9 mouse cellular contexts compared by ENCODE assay signal in genomic region chr14:54443196-54443595, GRCm38 (mm10). TPM values are rescaled to one million over a fixed set of nuclear protein-coding genes. Genes with fewer than 3 reads are reported as not detected.
DNase-seq lines count a peak whose midpoint lies in the region; ATAC-seq and TF ChIP-seq lines count a peak whose summit lies in the region.
"Had no signal": no experiment of that assay in that cellular context is flagged by ENCODE, and none has a peak within 500 bp of the region (broad histone marks: within the 10 kb centered on the region; RNA-seq: fewer than 3 reads in every experiment).

No protein-coding gene starts in this region.

- H3K27ac ChIP-seq in intestine, embryonic 14.5 days (ENCODE audit: low read depth): peak overlapping the region; percentile 76
- no peak overlapping the region; the same call in 1 of the 2 replicates for H3K27ac ChIP-seq in intestine, postnatal 0 days (ENCODE audit: low read depth, low read length)
- H3K27ac ChIP-seq in embryonic facial prominence, embryonic 11.5 days (replicated peaks; ENCODE audit: low read depth, low read length): peak overlapping the region; percentile 69
- H3K27ac ChIP-seq in heart, embryonic 12.5 days (ENCODE audit: poor library complexity, severe bottlenecking): peak overlapping the region; percentile 56

- no peak overlapping the region for H3K4me3 ChIP-seq in intestine, embryonic 14.5 days (ENCODE audit: low read depth, low read length)
- no peak overlapping the region for H3K4me3 ChIP-seq in intestine, postnatal 0 days (ENCODE audit: low read depth, low read length)
- no peak overlapping the region for H3K4me3 ChIP-seq in embryonic facial prominence, embryonic 11.5 days (ENCODE audit: low read depth, low read length)
- H3K4me3 ChIP-seq in heart, embryonic 12.5 days: no peak overlapping the region

- no peaks in the 10 kb centered on the region for H3K9me3 ChIP-seq in intestine, embryonic 14.5 days (ENCODE audit: control insufficient read depth, low read length)
- no peaks in the 10 kb centered on the region for H3K9me3 ChIP-seq in intestine, postnatal 0 days (ENCODE audit: control insufficient read depth)
- no peaks in the 10 kb centered on the region for H3K9me3 ChIP-seq in embryonic facial prominence, embryonic 11.5 days (replicated peaks; ENCODE audit: control insufficient read depth, low read length)
- H3K9me3 ChIP-seq in heart, embryonic 12.5 days (replicated peaks): no peaks in the 10 kb centered on the region

- H3K36me3 ChIP-seq in intestine, embryonic 14.5 days (ENCODE audit: control insufficient read depth, insufficient read depth, low read length): peaks cover 43% of the 10 kb centered on the region
- H3K36me3 ChIP-seq in intestine, postnatal 0 days (ENCODE audit: control insufficient read depth, insufficient read depth): peaks cover 36% of the 10 kb centered on the region
- H3K36me3 ChIP-seq in embryonic facial prominence, embryonic 11.5 days (replicated peaks; ENCODE audit: control insufficient read depth, insufficient read depth, low read depth, low read length): peaks cover 5% of the 10 kb centered on the region
- peaks cover 36% of the 10 kb centered on the region for H3K36me3 ChIP-seq in heart, embryonic 12.5 days

- no peak for DNase-seq in intestine, embryonic 14.5 days (ENCODE audit: low spot score)
- DNase-seq in embryonic facial prominence, embryonic 11.5 days (ENCODE audit: low spot score): peak; percentile 76
- peak; percentile 48 for DNase-seq in liver
- peak; percentile 75 to 78 for DNase-seq in urinary bladder, postnatal 4 days (ENCODE audit: low spot score in 2 of 2)
- DNase-seq in thymus, postnatal 25 days: no peak

- peaks cover 12% of the 10 kb centered on the region; the same call in 1 of the 2 replicates for H3K4me1 ChIP-seq in intestine, embryonic 14.5 days (replicated peaks; ENCODE audit: control insufficient read depth, insufficient read depth, low read length)
- no peaks in the 10 kb centered on the region for H3K4me1 ChIP-seq in intestine, postnatal 0 days (replicated peaks; ENCODE audit: control insufficient read depth, insufficient read depth, low read length)
- H3K4me1 ChIP-seq in embryonic facial prominence, embryonic 11.5 days (ENCODE audit: control insufficient read depth, insufficient read depth, low read length): peaks cover 3% of the 10 kb centered on the region; the same call in 1 of the 2 replicates
- H3K4me1 ChIP-seq in heart, embryonic 12.5 days (replicated peaks): peaks cover 23% of the 10 kb centered on the region

- no peak overlapping the region for H3K4me2 ChIP-seq in intestine, embryonic 14.5 days (ENCODE audit: low read length)
- H3K4me2 ChIP-seq in intestine, postnatal 0 days (replicated peaks; ENCODE audit: low read depth): no peak overlapping the region
- 0 out of 2 replicates have a peak overlapping the region, but pooled peaks have one; percentile 5 for H3K4me2 ChIP-seq in embryonic facial prominence, embryonic 11.5 days (ENCODE audit: low read depth, low read length)
- no peak overlapping the region for H3K4me2 ChIP-seq in heart, embryonic 12.5 days

- peak; percentile 74 for ATAC-seq in intestine, embryonic 14.5 days (replicated peaks; ENCODE audit: low FRiP score, low TSS enrichment, low read depth)
- ATAC-seq in intestine, postnatal 0 days: no peak
- peak; percentile 69 for ATAC-seq in embryonic facial prominence, embryonic 11.5 days (replicated peaks; ENCODE audit: insufficient number of reproducible peaks, low FRiP score, low TSS enrichment, low read depth)
- peak; percentile 69 for ATAC-seq in heart, embryonic 12.5 days (ENCODE audit: insufficient number of reproducible peaks, low FRiP score)
- ATAC-seq in frontal cortex, adult (ENCODE audit: low TSS enrichment): no peak

- 13% methylated on average over 3 of the region's 3 CpGs for WGBS in intestine, embryonic 14.5 days
- WGBS in intestine, postnatal 0 days: 43% methylated on average over 3 of the region's 3 CpGs
- 7% methylated on average over 3 of the region's 3 CpGs for WGBS in embryonic facial prominence, embryonic 11.5 days
- 26% methylated on average over 3 of the region's 3 CpGs for WGBS in heart, embryonic 12.5 days

- H3K27me3 ChIP-seq in intestine, embryonic 14.5 days (replicated peaks; ENCODE audit: control insufficient read depth, insufficient read depth, low read length): no peaks in the 10 kb centered on the region
- no peaks in the 10 kb centered on the region for H3K27me3 ChIP-seq in intestine, postnatal 0 days (replicated peaks; ENCODE audit: control insufficient read depth, insufficient read depth, low read length)
- no peaks in the 10 kb centered on the region for H3K27me3 ChIP-seq in embryonic facial prominence, embryonic 11.5 days (ENCODE audit: control insufficient read depth, insufficient read depth, low read length)
- no peaks in the 10 kb centered on the region for H3K27me3 ChIP-seq in heart, embryonic 12.5 days (replicated peaks)
- H3K27me3 ChIP-seq: CH12.LX had no signal

- no peak for TF ChIP-seq CTCF in intestine, postnatal 0 days (IDR thresholded peaks at IDR 0.05; ENCODE audit: low read depth)

- H3K9ac ChIP-seq in intestine, embryonic 14.5 days (ENCODE audit: low read length): no peak overlapping the region
- no peak overlapping the region for H3K9ac ChIP-seq in intestine, postnatal 0 days (ENCODE audit: low read depth, low read length)
- no peak overlapping the region; the same call in 1 of the 2 replicates for H3K9ac ChIP-seq in embryonic facial prominence, embryonic 11.5 days (replicated peaks; ENCODE audit: low read length)
- no peak overlapping the region for H3K9ac ChIP-seq in heart, embryonic 12.5 days

RNA-seq across cellular contexts. Expression of gene Mmp14, which starts 11.8 kb away (rescaled TPM):
- polyA plus RNA-seq in intestine, embryonic 14.5 days (2014; fragmentation: Nextera tagmentation; extraction: Ambion mirVana): 129 and 133 TPM in 2 replicates
- 49.4 and 53.7 TPM in 2 replicates for polyA plus RNA-seq in intestine, postnatal 0 days (2015; fragmentation: Nextera tagmentation; extraction: Ambion mirVana)
- polyA plus RNA-seq in embryonic facial prominence, embryonic 11.5 days (2014; fragmentation: Nextera tagmentation; extraction: Ambion mirVana): 91.1 and 93.2 TPM in 2 replicates
- polyA plus RNA-seq in heart, embryonic 12.5 days (2016; fragmentation: Nextera tagmentation; extraction: Ambion mirVana): 127 and 129 TPM in 2 replicates

RNA-seq across cellular contexts. Expression of gene Mrpl52, which starts 16.5 kb away (rescaled TPM):
- polyA plus RNA-seq in intestine, embryonic 14.5 days (2014; fragmentation: Nextera tagmentation; extraction: Ambion mirVana): 316 and 324 TPM in 2 replicates
- polyA plus RNA-seq in intestine, postnatal 0 days (2015; fragmentation: Nextera tagmentation; extraction: Ambion mirVana): 300 and 317 TPM in 2 replicates
- 214 and 235 TPM in 2 replicates for polyA plus RNA-seq in embryonic facial prominence, embryonic 11.5 days (2014; fragmentation: Nextera tagmentation; extraction: Ambion mirVana)
- 284 and 290 TPM in 2 replicates for polyA plus RNA-seq in heart, embryonic 12.5 days (2016; fragmentation: Nextera tagmentation; extraction: Ambion mirVana)

RNA-seq across cellular contexts. Expression of gene Lrp10, which starts 20.7 kb away (rescaled TPM):
- 43.7 and 50.7 TPM in 2 replicates for polyA plus RNA-seq in intestine, embryonic 14.5 days (2014; fragmentation: Nextera tagmentation; extraction: Ambion mirVana)
- polyA plus RNA-seq in intestine, postnatal 0 days (2015; fragmentation: Nextera tagmentation; extraction: Ambion mirVana): 105 and 108 TPM in 2 replicates
- 13.9 and 16.2 TPM in 2 replicates for polyA plus RNA-seq in embryonic facial prominence, embryonic 11.5 days (2014; fragmentation: Nextera tagmentation; extraction: Ambion mirVana)
- 50.3 and 55.8 TPM in 2 replicates for polyA plus RNA-seq in heart, embryonic 12.5 days (2016; fragmentation: Nextera tagmentation; extraction: Ambion mirVana)

RNA-seq across cellular contexts. Expression of gene Slc7a7, which starts 25.6 kb away (rescaled TPM):
- polyA plus RNA-seq in intestine, embryonic 14.5 days (2014; fragmentation: Nextera tagmentation; extraction: Ambion mirVana): 19.3 and 21.5 TPM in 2 replicates
- polyA plus RNA-seq in intestine, postnatal 0 days (2015; fragmentation: Nextera tagmentation; extraction: Ambion mirVana): 188 TPM in 2 replicates
- polyA plus RNA-seq in embryonic facial prominence, embryonic 11.5 days (2014; fragmentation: Nextera tagmentation; extraction: Ambion mirVana): 2.9 and 4.6 TPM in 2 replicates
- 8.0 and 8.3 TPM in 2 replicates for polyA plus RNA-seq in heart, embryonic 12.5 days (2016; fragmentation: Nextera tagmentation; extraction: Ambion mirVana)

RNA-seq across cellular contexts. Expression of gene Rem2, which starts 32.7 kb away (rescaled TPM):
- polyA plus RNA-seq in intestine, embryonic 14.5 days (2014; fragmentation: Nextera tagmentation; extraction: Ambion mirVana): 2.9 and 3.7 TPM in 2 replicates
- polyA plus RNA-seq in intestine, postnatal 0 days (2015; fragmentation: Nextera tagmentation; extraction: Ambion mirVana): 0.78 and 0.89 TPM in 2 replicates
- 6.5 and 8.0 TPM in 2 replicates for polyA plus RNA-seq in embryonic facial prominence, embryonic 11.5 days (2014; fragmentation: Nextera tagmentation; extraction: Ambion mirVana)
- polyA plus RNA-seq in heart, embryonic 12.5 days (2016; fragmentation: Nextera tagmentation; extraction: Ambion mirVana): 1.9 and 2.4 TPM in 2 replicates

Comparison
In these comparisons a context has a peak if more than half of its experiments do, and no peak if none do; other contexts are left out.
1. ATAC-seq: peak in intestine, embryonic 14.5 days (single experiment), embryonic facial prominence, embryonic 11.5 days (single experiment) and heart, embryonic 12.5 days (single experiment); none in intestine, postnatal 0 days (single experiment) and frontal cortex, adult (single experiment).
2. DNase-seq: peak in embryonic facial prominence, embryonic 11.5 days (single experiment), liver (single experiment) and urinary bladder, postnatal 4 days (2 of 2); none in intestine, embryonic 14.5 days (single experiment) and thymus, postnatal 25 days (single experiment).